Mouse (Mus musculus) MEL (cell line): ENCODE measurements around the gene Jak3. TPM values are rescaled to one million over a fixed set of nuclear protein-coding genes. Genes with fewer than 3 reads are reported as not detected.

ENCODE experiments used
- DNase-seq: peaks from one replicate; pipeline ENCODE4 v3.0.0; 2011; ENCODE audit warnings: low read depth, low spot score
- H3K27ac ChIP-seq: 2 replicates; pipeline ENCODE4 v1.5.1; 2012; ENCODE audit warnings: low read depth, mild to moderate bottlenecking, control low read depth, low read length, moderate library complexity; ENCODE audit not compliant: control insufficient read depth
- H3K27me3 ChIP-seq, 2 experiments: fragments of 150-350 bp in 1 of 2; sonication (generic) in 1 of 2; 2 replicates each; pipeline ENCODE4 v1.6.1; 2012; ENCODE audit warnings: low read length in 2 of 2, mild to moderate bottlenecking in 2 of 2, improper control_type of control experiment in 1 of 2, moderate library complexity in 1 of 2; ENCODE audit not compliant: insufficient read depth in 2 of 2, control insufficient read depth in 1 of 2
- H3K36me3 ChIP-seq, 2 experiments: 2 replicates each; pipeline ENCODE4 v1.6.1; 2012 to 2014; ENCODE audit warnings: low read length in 2 of 2, improper control_type of control experiment in 1 of 2, inconsistent platforms in 1 of 2, mild to moderate bottlenecking in 1 of 2; ENCODE audit not compliant: insufficient read depth in 2 of 2, control insufficient read depth in 1 of 2
- H3K4me1 ChIP-seq, 2 experiments: fragments of 150-350 bp in 1 of 2; sonication (generic) in 1 of 2; 2 replicates each; pipeline ENCODE4 v1.6.1; 2012; ENCODE audit warnings: low read length in 2 of 2, improper control_type of control experiment in 1 of 2, mild to moderate bottlenecking in 1 of 2; ENCODE audit not compliant: insufficient read depth in 2 of 2, control insufficient read depth in 1 of 2
- H3K4me3 ChIP-seq, 2 experiments: fragments of 150-350 bp in 1 of 2; sonication (generic) in 1 of 2; 2 replicates each; pipeline ENCODE4 v1.5.1; 2012; ENCODE audit warnings: low read depth in 2 of 2, low read length in 2 of 2, mild to moderate bottlenecking in 2 of 2, moderate library complexity in 2 of 2, control low read depth in 1 of 2, improper control_type of control experiment in 1 of 2; ENCODE audit not compliant: control insufficient read depth in 1 of 2, insufficient read depth in 1 of 2
- H3K79me2 ChIP-seq: 2 replicates; pipeline ENCODE4 v1.6.1; 2012; ENCODE audit warnings: mild to moderate bottlenecking, low read length, moderate library complexity; ENCODE audit not compliant: control insufficient read depth, poor library complexity, insufficient read depth
- H3K9ac ChIP-seq: 2 replicates; pipeline ENCODE4 v1.6.1; 2012; ENCODE audit warnings: low read depth, mild to moderate bottlenecking, control low read depth, low read length, moderate library complexity; ENCODE audit not compliant: control insufficient read depth, poor library complexity, severe bottlenecking
- H3K9me3 ChIP-seq: fragments of 150-350 bp; sonication (generic); replicated peaks from 2 replicates; pipeline ENCODE4 v1.6.1; 2012; ENCODE audit warnings: mild to moderate bottlenecking, low read length, improper control_type of control experiment, moderate library complexity; ENCODE audit not compliant: insufficient read depth
- E2F4 ChIP-seq: IDR thresholded peaks from 2 replicates; pipeline ENCODE4 v1.6.1; 2011; ENCODE audit warnings: low read depth, low read length, improper control_type of control experiment, borderline replicate concordance
- ELF1 ChIP-seq: IDR thresholded peaks from 2 replicates; pipeline ENCODE4 v1.6.1; 2014; ENCODE audit warnings: low read depth, mild to moderate bottlenecking, inconsistent platforms, low read length, improper control_type of control experiment, moderate library complexity
- ETS1 ChIP-seq: IDR thresholded peaks from 2 replicates; pipeline ENCODE4 v1.6.1; 2012; ENCODE audit warnings: low read depth, mild to moderate bottlenecking, inconsistent platforms, low read length, improper control_type of control experiment, moderate library complexity
- GABPA ChIP-seq: IDR thresholded peaks from 2 replicates; pipeline ENCODE4 v1.6.1; 2012; ENCODE audit warnings: low read depth, mild to moderate bottlenecking, inconsistent platforms, low read length, improper control_type of control experiment, moderate library complexity
- HCFC1 ChIP-seq: IDR thresholded peaks from 2 replicates; pipeline ENCODE4 v1.6.1; 2012; ENCODE audit warnings: low read depth, mild to moderate bottlenecking, inconsistent platforms, low read length, improper control_type of control experiment, moderate library complexity
- JUND ChIP-seq: IDR thresholded peaks from 2 replicates; pipeline ENCODE4 v1.6.1; 2011; ENCODE audit warnings: low read depth, mild to moderate bottlenecking, improper control_type of control experiment, low read length
- MAX ChIP-seq: IDR thresholded peaks from 2 replicates; pipeline ENCODE4 v1.6.1; 2011; ENCODE audit warnings: low read length, improper control_type of control experiment
- MEF2A ChIP-seq: IDR thresholded peaks from 2 replicates; pipeline ENCODE4 v1.6.1; 2014; ENCODE audit warnings: low read depth, mild to moderate bottlenecking, inconsistent platforms, low read length, improper control_type of control experiment; ENCODE audit not compliant: poor library complexity, insufficient replicate concordance, severe bottlenecking; ENCODE audit errors: extremely low read depth
- MXI1 ChIP-seq: IDR thresholded peaks from 2 replicates; pipeline ENCODE4 v1.6.1; 2011; ENCODE audit warnings: mild to moderate bottlenecking, low read depth, low read length, improper control_type of control experiment
- MYB ChIP-seq: IDR thresholded peaks from 2 replicates; pipeline ENCODE4 v1.6.1; 2011; ENCODE audit warnings: mild to moderate bottlenecking, low read depth, low read length, improper control_type of control experiment
- MYC ChIP-seq: IDR thresholded peaks from 2 replicates; pipeline ENCODE4 v1.6.1; 2011; ENCODE audit warnings: low read depth, mild to moderate bottlenecking, low read length, improper control_type of control experiment, moderate library complexity
- NELFE ChIP-seq: IDR thresholded peaks from 2 replicates; pipeline ENCODE4 v1.6.1; 2011; ENCODE audit warnings: low read depth, low read length, improper control_type of control experiment
- NRF1 ChIP-seq: IDR thresholded peaks from 2 replicates; pipeline ENCODE4 v1.6.1; 2014; ENCODE audit warnings: low read depth, mild to moderate bottlenecking, inconsistent platforms, low read length, improper control_type of control experiment, moderate library complexity; ENCODE audit not compliant: poor library complexity, insufficient read depth, severe bottlenecking
- POLR2A ChIP-seq, 2 experiments: IDR thresholded peaks; 2 replicates each; pipeline ENCODE4 v1.6.1; 2011 to 2012; ENCODE audit warnings: low read length in 2 of 2, mild to moderate bottlenecking in 2 of 2, control low read depth in 1 of 2, improper control_type of control experiment in 1 of 2, low read depth in 1 of 2, moderate library complexity in 1 of 2; ENCODE audit not compliant: control insufficient read depth in 1 of 2, insufficient read depth in 1 of 2, poor library complexity in 1 of 2
- POLR2AphosphoS5 ChIP-seq: IDR thresholded peaks from 2 replicates; pipeline ENCODE4 v1.6.1; 2012; ENCODE audit warnings: low read depth, borderline replicate concordance, mild to moderate bottlenecking, inconsistent platforms, low read length, moderate library complexity, mixed read lengths
- RCOR1 ChIP-seq: IDR thresholded peaks from 2 replicates; pipeline ENCODE4 v1.6.1; 2012; ENCODE audit warnings: low read depth, mild to moderate bottlenecking, inconsistent platforms, low read length, improper control_type of control experiment
- SIN3A ChIP-seq: IDR thresholded peaks from 2 replicates; pipeline ENCODE4 v1.6.1; 2012; ENCODE audit warnings: low read length, improper control_type of control experiment, inconsistent platforms
- SMC3 ChIP-seq: IDR thresholded peaks from 2 replicates; pipeline ENCODE4 v1.6.1; 2011; ENCODE audit warnings: low read depth, low read length, improper control_type of control experiment
- TAL1 ChIP-seq: IDR thresholded peaks from 2 replicates; pipeline ENCODE4 v1.6.1; 2012; ENCODE audit warnings: mild to moderate bottlenecking, inconsistent platforms, low read length, moderate library complexity, mixed read lengths
- UBTF ChIP-seq: IDR thresholded peaks from 2 replicates; pipeline ENCODE4 v1.6.1; 2012; ENCODE audit warnings: low read depth, mild to moderate bottlenecking, inconsistent platforms, low read length, improper control_type of control experiment, moderate library complexity, borderline replicate concordance; ENCODE audit not compliant: insufficient read depth
- ZC3H11A ChIP-seq: IDR thresholded peaks from 2 replicates; pipeline ENCODE4 v1.6.1; 2012; ENCODE audit warnings: low read depth, mild to moderate bottlenecking, inconsistent platforms, low read length, improper control_type of control experiment
- ZMIZ1 ChIP-seq: IDR thresholded peaks from 2 replicates; pipeline ENCODE4 v1.6.1; 2012; ENCODE audit warnings: low read depth, mild to moderate bottlenecking, inconsistent platforms, low read length, improper control_type of control experiment, moderate library complexity
- ZNF384 ChIP-seq: IDR thresholded peaks from 2 replicates; pipeline ENCODE4 v1.6.1; 2012; ENCODE audit warnings: low read depth, mild to moderate bottlenecking, inconsistent platforms, low read length, improper control_type of control experiment
- polyA plus RNA-seq, 2 experiments: library from polyadenylated mRNA; stranded (reverse) in 1 of 2; unstranded in 1 of 2; fragments of >175 nt in 1 of 2; fragments of >200 nt in 1 of 2; gene quantifications; 2 replicates each; pipeline versions ENCODE4 v1.2.1 to v1.2.4; 2012; ENCODE audit warnings: low replicate concordance in 2 of 2, low read depth in 1 of 2; ENCODE audit not compliant: insufficient read length in 2 of 2, insufficient read depth in 1 of 2, missing spikeins in 1 of 2
- total RNA-seq: library from RNA; depleted of rRNA; stranded (reverse); fragments of 300-350 nt; gene quantifications from 2 replicates; pipeline ENCODE4 v1.2.3, GENCODE M21; 2012

Jak3 gene
- total and polyA plus RNA-seq, 3 experiments: 5.1 to 12.4 TPM; not detected in 1

DNA sequence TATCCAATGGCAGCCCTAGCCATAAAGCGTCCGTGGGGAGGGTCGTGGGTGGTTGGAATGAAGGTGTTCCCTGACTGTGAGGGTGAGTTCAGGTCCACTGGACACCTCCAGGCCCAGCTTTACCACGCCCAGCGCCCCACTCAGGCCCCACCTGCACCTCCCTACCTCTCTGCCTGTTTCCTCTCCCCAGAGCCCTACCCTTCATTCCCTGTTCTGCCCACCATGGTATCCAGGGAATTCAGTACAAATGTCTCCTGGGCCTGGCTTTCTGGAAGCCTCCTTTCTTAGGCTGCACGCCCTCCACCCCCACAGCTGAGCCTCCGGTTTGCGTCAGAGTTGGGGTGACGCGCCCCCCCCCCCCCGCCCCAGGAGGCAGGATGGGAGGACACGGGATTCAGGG lies 5.9 kb upstream of the Jak3 start:
- Histone ChIP-seq H3K27me3 (no peaks in the 10 kb centered on the region), H3K79me2 (no peaks in the 10 kb centered on the region), H3K27ac (no peak overlapping the region), H3K4me1 (peaks cover 0 to 20% of the 10 kb centered on the region in 2 experiments; a peak in 3 of 4 replicates), H3K36me3 (no peaks in the 10 kb centered on the region), H3K4me3 (peak overlapping the region; percentile 57 to 79), H3K9me3 (no peaks in the 10 kb centered on the region), H3K9ac (peak overlapping the region; percentile 70)
- DNase-seq: no peak
- TF ChIP-seq MAX (no peak), POLR2A (IDR thresholded peaks at IDR 0.05; ENCODE audit: control insufficient read depth in 1 of 2, insufficient read depth in 1 of 2, low read depth in 1 of 2, low read length in 2 of 2, poor library complexity in 1 of 2) (0 out of 4 replicates have a peak, but pooled peaks of 1 of the 2 experiments have one; percentile 21)

DNA sequence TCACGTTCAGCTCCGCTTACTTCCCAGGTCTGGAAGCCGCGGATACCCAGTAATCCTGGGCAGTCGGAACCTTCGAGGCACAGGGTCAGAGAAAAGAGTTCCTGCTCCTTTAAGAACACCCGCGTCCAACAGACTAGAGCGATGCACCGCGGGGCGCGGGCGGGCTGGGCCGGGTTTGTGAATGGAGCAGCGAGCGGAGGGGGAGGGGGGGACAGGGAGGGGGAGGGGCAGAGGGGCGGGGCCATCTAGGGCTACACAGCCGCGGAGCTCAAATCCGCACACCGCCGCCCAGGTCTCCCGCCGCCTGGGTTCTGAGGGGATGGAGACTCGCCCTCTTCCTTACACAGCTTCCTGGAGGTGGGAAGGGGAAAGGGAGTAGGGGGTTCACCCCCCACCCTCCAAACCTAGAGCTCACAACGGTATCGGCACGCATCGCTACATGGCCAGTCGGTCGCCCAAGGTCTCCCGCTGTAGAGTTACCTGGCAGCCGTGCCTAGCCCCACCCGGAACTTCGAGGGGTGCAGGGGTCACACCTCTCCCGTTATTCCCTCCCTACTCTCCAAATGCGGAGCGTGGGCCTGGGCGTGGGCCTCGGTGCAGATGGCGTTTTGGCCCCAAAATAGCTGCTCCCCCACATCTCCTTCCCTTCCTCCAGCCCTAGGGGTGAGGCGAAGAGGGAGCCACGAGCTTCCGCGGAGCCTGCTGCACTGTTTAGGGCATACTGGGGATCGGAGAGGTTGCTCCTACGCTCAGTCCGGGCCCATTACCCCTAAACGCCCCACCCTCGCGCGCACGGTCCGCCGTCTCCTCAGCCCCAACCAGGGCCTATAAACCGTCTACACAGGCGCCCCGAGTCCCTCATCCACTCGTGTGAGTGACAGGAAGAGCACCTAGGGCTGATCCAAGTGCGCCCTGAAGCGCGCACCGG lies 5.2 kb upstream of the Jak3 start:
- H3K9ac ChIP-seq: peak overlapping the region; percentile 70
- no peak overlapping the region for H3K27ac ChIP-seq
- H3K4me3 ChIP-seq: peak overlapping the region; percentile 67 to 79
- TF ChIP-seq JUND (no peak), E2F4 (no peak), HCFC1 (peak; percentile 37; the same call in 1 of the 2 replicates), ZC3H11A (no peak), SIN3A (peak; percentile 54; the same call in 1 of the 2 replicates), ELF1 (no peak), SMC3 (no peak)
- TF ChIP-seq, all 39 proteins: peak for 2
- H3K27me3 ChIP-seq: no peaks in the 10 kb centered on the region
- DNase-seq: peak; percentile 85
- no peaks in the 10 kb centered on the region for H3K9me3 ChIP-seq
- H3K36me3 ChIP-seq: no peaks in the 10 kb centered on the region
- no peaks in the 10 kb centered on the region for H3K79me2 ChIP-seq
- peaks cover 0 to 24% of the 10 kb centered on the region in 2 experiments; a peak in 3 of 4 replicates for H3K4me1 ChIP-seq

- H3K27me3 ChIP-seq: no peaks in the 10 kb centered on the region
- H3K4me1 ChIP-seq: peaks cover 0 to 18% of the 10 kb centered on the region in 2 experiments; a peak in 2 of 4 replicates
- no peaks in the 10 kb centered on the region for H3K9me3 ChIP-seq
- H3K9ac ChIP-seq: peak within 1 kb of the TSS; percentile 70
- no peaks in the 10 kb centered on the region for H3K36me3 ChIP-seq
- H3K79me2 ChIP-seq: peaks cover 1% of the 10 kb centered on the region; the same call in 1 of the 2 replicates
- peak; percentile 92 for DNase-seq
- H3K27ac ChIP-seq: peak within 1 kb of the TSS; percentile 35; the same call in 1 of the 2 replicates
- peak within 1 kb of the TSS; percentile 67 to 79 for H3K4me3 ChIP-seq
- TF ChIP-seq NRF1: no peak
- no peak for TF ChIP-seq RCOR1
- TF ChIP-seq MXI1: peak; percentile 98
- TF ChIP-seq ZNF384: no peak
- no peak for TF ChIP-seq TAL1
- TF ChIP-seq ZMIZ1: peak; percentile 55; the same call in 1 of the 2 replicates
- TF ChIP-seq MYC: no peak
- no peak for TF ChIP-seq NELFE
- TF ChIP-seq MEF2A: no peak
- TF ChIP-seq ETS1: no peak
- TF ChIP-seq SMC3: no peak
- no peak for TF ChIP-seq MYB
- TF ChIP-seq GABPA: no peak
- no peak for TF ChIP-seq POLR2AphosphoS5
- TF ChIP-seq POLR2A (IDR thresholded peaks at IDR 0.05; ENCODE audit: control insufficient read depth in 1 of 2, insufficient read depth in 1 of 2, low read depth in 1 of 2, low read length in 2 of 2, poor library complexity in 1 of 2): peak in 1 of 2 experiments; percentile 62; a peak in 2 of 4 replicates
- 0 out of 2 replicates have a peak, but pooled peaks have one; percentile 35 for TF ChIP-seq UBTF
These were observed 4.5 kb upstream of the Jak3 start, which contains the start of gene Unc13a for GRCm38 (mm10) chr8:71671549-71671965. Unc13a (minus strand) TSS chr8:71671757.
